Mouse (Mus musculus): ENCODE data around the gene Cygb. TPM values are rescaled to one million over a fixed set of nuclear protein-coding genes. Genes with fewer than 3 reads are reported as not detected.

Cygb gene
- polyA plus RNA-seq, 1 experiment, result 55.3 TPM

Other genes starting within 250 kb of the Cygb start
- gene Rnf157, start 241.3 kb downstream of the Cygb start, polyA plus RNA-seq (2012; rRNA removed), result 180 and 191 TPM in 2 replicates
- 58.7 TPM in 2 replicates for gene Ubald2, start 220.2 kb downstream of the Cygb start, polyA plus RNA-seq (2012; rRNA removed)
- 0.04 TPM in 1 of 2 replicates, not detected in the other for gene Qrich2, start 188.1 kb downstream of the Cygb start, polyA plus RNA-seq (2012; rRNA removed)
- gene Prpsap1, start 160.1 kb downstream of the Cygb start, polyA plus RNA-seq (2012; rRNA removed), result 114 and 119 TPM in 2 replicates
- gene Sphk1, start 123.4 kb downstream of the Cygb start, polyA plus RNA-seq (2012; rRNA removed), result 13.7 and 17.6 TPM in 2 replicates
- gene Ube2o, start 72.9 kb downstream of the Cygb start, polyA plus RNA-seq (2012; rRNA removed), result 77.1 and 86.0 TPM in 2 replicates
- 2.1 and 2.8 TPM in 2 replicates for gene Aanat, start 67.9 kb downstream of the Cygb start, polyA plus RNA-seq (2012; rRNA removed)
- 1.8 and 2.0 TPM in 2 replicates for gene Rhbdf2, start 27.3 kb downstream of the Cygb start, polyA plus RNA-seq (2012; rRNA removed)
- 5.7 and 6.4 TPM in 2 replicates for gene Prcd, start 779 bp downstream of the Cygb start, polyA plus RNA-seq (2012; rRNA removed)
- not detected in 2 replicates for gene St6galnac1, start 121.2 kb upstream of the Cygb start, polyA plus RNA-seq (2012; rRNA removed)
- 13.1 and 16.8 TPM in 2 replicates for gene Mxra7, start 173.7 kb upstream of the Cygb start, polyA plus RNA-seq (2012; rRNA removed)
- gene Mettl23, start 189.0 kb upstream of the Cygb start, polyA plus RNA-seq (2012; rRNA removed), result 36.6 and 39.8 TPM in 2 replicates
- gene Jmjd6, start 189.1 kb upstream of the Cygb start, polyA plus RNA-seq (2012; rRNA removed), result 24.4 and 25.0 TPM in 2 replicates
- 37.9 and 41.2 TPM in 2 replicates for gene Mfsd11, start 198.1 kb upstream of the Cygb start, polyA plus RNA-seq (2012; rRNA removed)
- 324 and 333 TPM in 2 replicates for gene Srsf2, start 198.8 kb upstream of the Cygb start, polyA plus RNA-seq (2012; rRNA removed)

Data from frontal cortex, adult 2 months (tissue).